Comparison of ENCODE assay signal across 15 mouse cellular contexts in the genomic region with DNA sequence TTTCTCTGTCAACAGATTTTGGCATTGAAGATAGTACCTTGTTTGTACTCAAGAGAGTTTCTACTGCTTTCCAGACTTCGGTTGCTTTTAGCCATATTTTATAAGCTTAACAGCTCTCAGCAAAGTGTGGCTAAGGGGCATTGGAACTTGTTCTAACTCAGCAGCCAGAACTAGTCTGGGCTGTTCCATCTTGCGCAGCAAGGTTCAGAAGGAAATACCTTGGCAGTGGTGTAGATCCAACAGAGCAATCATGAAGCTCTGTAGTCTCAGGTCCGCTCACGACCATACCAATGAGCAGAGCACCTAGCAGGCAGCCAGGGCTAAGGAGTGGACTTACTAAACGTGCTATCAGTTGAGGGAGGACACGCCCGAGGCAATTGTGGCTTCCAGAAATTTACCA. TPM values are rescaled to one million over a fixed set of nuclear protein-coding genes. Genes with fewer than 3 reads are reported as not detected.
"Had no signal": no experiment of that assay in that cellular context is flagged by ENCODE, and none has a peak within 500 bp of the region (broad histone marks: within the 10 kb centered on the region; RNA-seq: fewer than 3 reads in every experiment).

No protein-coding gene starts in this region.

- DNase-seq: forebrain, postnatal 0 days; gastrocnemius, postnatal 14 days; gastrocnemius, postnatal 36 days; heart, adult 2 months; heart, postnatal 10 days; heart, postnatal 4 days; kidney, adult 18-20 months; kidney, adult 8-10 months; kidney, postnatal 14 days; kidney, postnatal 36 days; layer of hippocampus, adult 9-11 months; layer of hippocampus, postnatal 36 days; liver had no signal

RNA-seq across cellular contexts. Expression of gene Osmr, which starts 15.0 kb away (rescaled TPM):
- total RNA-seq: granulocyte monocyte progenitor cell, adult 5-6 weeks had no signal
- polyA plus RNA-seq: liver, embryonic 11.5 days had no signal
